Mouse (Mus musculus): ENCODE measurements around the gene Gucy1a1. TPM values are rescaled to one million over a fixed set of nuclear protein-coding genes. Genes with fewer than 3 reads are reported as not detected.

The Gucy1a1 gene
- 6.9 and 7.1 TPM in 2 replicates for polyA plus RNA-seq (2012; rRNA removed)

DNA sequence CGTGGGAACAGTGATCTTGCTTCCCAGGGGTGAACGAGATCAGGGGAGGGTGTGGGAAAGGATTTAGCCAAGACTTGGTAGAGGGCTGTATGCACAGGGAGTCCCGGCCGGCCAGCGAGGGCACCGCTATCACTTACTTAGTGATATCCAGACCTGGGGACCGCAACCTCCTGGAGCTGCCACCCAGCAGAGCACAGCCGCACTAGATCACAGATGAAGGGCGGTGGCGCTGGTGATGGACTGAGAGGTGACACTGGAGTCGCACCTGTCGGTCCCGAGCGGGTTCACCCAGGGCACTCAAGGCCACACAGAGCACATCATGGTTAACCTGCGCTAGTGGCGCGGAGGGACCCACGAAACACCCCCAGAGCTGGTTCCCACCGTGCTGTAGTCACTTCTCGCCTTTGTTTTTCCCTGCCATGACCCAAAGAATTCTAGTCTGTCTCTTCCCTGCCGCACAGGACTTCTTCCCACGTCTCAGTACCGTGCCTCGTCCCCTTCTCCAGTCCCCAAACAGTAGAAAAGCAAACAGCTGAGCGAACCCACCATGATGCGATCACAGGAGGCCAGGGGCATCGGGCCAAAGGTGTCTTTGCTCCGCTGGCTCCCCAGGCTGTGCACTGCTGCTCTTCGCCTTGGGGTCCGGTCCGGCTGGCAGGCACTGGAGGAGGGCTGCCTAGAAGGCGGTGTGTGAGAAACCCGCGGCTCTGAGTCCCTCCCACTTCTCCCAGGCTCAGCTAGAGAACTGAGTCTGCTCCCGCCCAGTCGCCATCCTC, at the start of gene Gucy1a1:
Gucy1a1 (minus strand) TSS at position 664 of the 776 bp plus-strand sequence.

DNA sequence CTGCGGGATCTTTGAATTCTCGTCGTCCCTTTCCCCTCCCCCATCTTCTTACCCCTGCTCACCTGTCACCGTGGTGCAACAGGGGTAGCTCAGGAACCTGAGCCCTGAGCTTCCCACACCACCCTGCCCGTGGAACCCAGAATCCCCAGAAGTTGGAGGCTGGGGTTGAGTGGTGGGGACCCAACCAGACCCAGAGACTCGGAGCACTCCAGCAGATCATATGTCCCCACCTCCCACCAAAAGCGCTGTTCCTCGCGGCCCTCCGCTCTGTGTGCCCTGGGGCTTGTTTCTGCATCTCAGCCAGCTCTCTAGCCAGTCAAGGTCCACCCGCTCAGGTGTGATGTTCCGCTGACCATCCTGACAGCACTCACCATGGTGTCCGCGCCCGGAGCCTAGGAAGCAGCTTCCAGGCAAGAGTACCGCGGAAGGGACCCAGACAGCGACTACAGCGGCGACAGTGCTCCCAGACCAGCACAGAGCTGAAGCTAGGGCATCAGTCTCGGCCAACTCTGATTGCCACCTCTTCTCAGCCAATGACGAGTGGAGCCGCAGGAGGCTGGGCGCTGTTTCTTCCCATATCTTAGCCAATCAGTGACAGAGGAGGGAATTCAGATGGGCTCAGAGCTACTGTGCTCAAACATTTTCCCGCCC, 71.3 kb downstream of the Gucy1a1 start, which contains the start of gene Gucy1b1:
Gucy1b1 (minus strand) TSS at position 489 of the 651 bp plus-strand sequence.

Other genes with a start within 250 kb of the Gucy1a1 start
- gene Ctso, start 213.2 kb downstream of the Gucy1a1 start, polyA plus RNA-seq (2012; rRNA removed), result 3.4 and 3.5 TPM in 2 replicates
- 0.30 and 1.0 TPM in 2 replicates for gene Tdo2, start 169.6 kb downstream of the Gucy1a1 start, polyA plus RNA-seq (2012; rRNA removed)
- gene Asic5, start 163.5 kb downstream of the Gucy1a1 start, polyA plus RNA-seq (2012; rRNA removed), result not detected in 2 replicates
- 4.8 and 5.1 TPM in 2 replicates for gene Gucy1b1, start 71.1 kb downstream of the Gucy1a1 start, polyA plus RNA-seq (2012; rRNA removed)
- gene Map9, start 212.3 kb upstream of the Gucy1a1 start, polyA plus RNA-seq (2012; rRNA removed), result 0.12 and 0.29 TPM in 2 replicates

All from colon, adult 2 months (tissue).